Mouse (Mus musculus): Measurements from ENCODE around the gene Lmbr1.

Gene Lmbr1

GRCm38 (mm10) chr5:29253876-29254275 is 124.3 kb downstream of the Lmbr1 start:
- no peak for DNase-seq (ENCODE audit: low read depth)

GRCm38 (mm10) chr5:29251496-29251873 is 126.7 kb downstream of the Lmbr1 start:
- no peak for DNase-seq (ENCODE audit: low read depth)

GRCm38 (mm10) chr5:29250795-29251495 is 127.2 kb downstream of the Lmbr1 start:
- no peak for DNase-seq (ENCODE audit: low read depth)

GRCm38 (mm10) chr5:29244769-29245168 is 133.4 kb downstream of the Lmbr1 start:
- no peak for DNase-seq (ENCODE audit: low read depth)

GRCm38 (mm10) chr5:29238379-29238778 is 139.8 kb downstream of the Lmbr1 start:
- no peak for DNase-seq (ENCODE audit: low read depth)

- DNase-seq (ENCODE audit: low read depth) = no peak
Measured at GRCm38 (mm10) chr5:29230481-29230880, 147.7 kb downstream of the Lmbr1 start.

- DNase-seq (ENCODE audit: low read depth) = no peak
Measured at GRCm38 (mm10) chr5:29224089-29224488, 154.1 kb downstream of the Lmbr1 start.

GRCm38 (mm10) chr5:29217997-29218396 is 160.2 kb downstream of the Lmbr1 start:
- no peak for DNase-seq (ENCODE audit: low read depth)

GRCm38 (mm10) chr5:29211980-29212555 is 166.1 kb downstream of the Lmbr1 start:
- no peak for DNase-seq (ENCODE audit: low read depth)

GRCm38 (mm10) chr5:29205690-29206089 is 172.5 kb downstream of the Lmbr1 start:
- peak; percentile 74 for DNase-seq (ENCODE audit: low read depth)

GRCm38 (mm10) chr5:29199868-29200267 is 178.3 kb downstream of the Lmbr1 start:
- peak; percentile 54 for DNase-seq (ENCODE audit: low read depth)

- DNase-seq (ENCODE audit: low read depth) = no peak
Measured at GRCm38 (mm10) chr5:29198960-29199488, 179.2 kb downstream of the Lmbr1 start.

- no peak for DNase-seq (ENCODE audit: low read depth)
Measured at GRCm38 (mm10) chr5:29197187-29197586, 181.0 kb downstream of the Lmbr1 start.

- no peak for DNase-seq (ENCODE audit: low read depth)
Measured at GRCm38 (mm10) chr5:29196264-29196658, 181.9 kb downstream of the Lmbr1 start.

GRCm38 (mm10) chr5:29195570-29196263 is 182.5 kb downstream of the Lmbr1 start, which contains the start of gene Rnf32:
Gene Rnf32, plus strand, starts transcription at chr5:29195992.
- DNase-seq (ENCODE audit: low read depth) = peak; percentile 93

GRCm38 (mm10) chr5:29195231-29195569 is 183.0 kb downstream of the Lmbr1 start:
- DNase-seq (ENCODE audit: low read depth) = no peak

GRCm38 (mm10) chr5:29186798-29187197 is 191.4 kb downstream of the Lmbr1 start:
- no peak for DNase-seq (ENCODE audit: low read depth)
